Mouse (Mus musculus) MEL-GATA-1-ER (cell line): ENCODE data around the gene Uba52.

Experiments used
- DNase-seq: peaks from one replicate; pipeline ENCODE4 v3.0.0-alpha.2; 2012; ENCODE audit warnings: low read depth; ENCODE audit errors: extremely low read depth

Uba52 gene

DNA sequence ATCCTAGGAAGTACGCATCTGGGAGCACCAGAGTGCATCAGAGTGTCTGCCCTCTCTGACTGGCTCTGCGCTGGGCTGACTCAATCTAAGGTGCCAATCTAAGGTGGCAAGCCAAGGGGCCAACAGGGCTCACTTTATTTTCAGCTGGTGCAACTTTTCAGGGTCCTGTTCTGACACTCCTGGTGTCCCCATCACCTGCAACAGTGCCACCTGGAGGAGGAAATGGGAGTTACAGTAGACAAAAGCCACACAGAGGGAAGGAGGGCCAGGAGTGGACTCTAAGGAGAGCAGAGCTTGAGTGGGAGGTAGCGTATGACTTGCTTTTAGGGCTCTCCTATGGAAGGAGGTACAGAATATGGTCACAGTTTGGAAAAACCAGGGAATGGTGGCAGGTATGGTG lies 5.8 kb downstream of the Uba52 start:
- no peak for DNase-seq

DNA sequence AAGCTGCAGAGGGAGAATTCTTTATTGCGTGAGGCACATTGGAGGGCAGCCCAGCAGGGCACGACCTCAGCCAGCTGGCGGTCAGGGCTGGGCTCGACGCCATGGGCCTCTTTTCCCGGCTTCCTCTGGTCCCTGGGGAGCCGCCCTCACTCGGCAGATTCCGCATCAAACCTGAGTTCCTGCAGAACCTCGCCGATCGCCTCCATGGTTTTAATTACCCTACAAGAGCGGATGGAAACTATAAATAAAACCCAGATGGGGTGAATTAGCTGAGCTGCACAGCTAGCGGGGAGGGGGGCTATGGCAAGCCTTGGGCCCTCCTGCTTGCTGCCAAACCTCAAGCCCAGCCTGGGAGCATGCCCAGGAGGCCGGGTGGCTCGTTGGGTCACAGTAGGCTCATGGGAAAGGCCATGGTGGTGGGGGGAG lies 6.3 kb downstream of the Uba52 start:
- DNase-seq = no peak

DNA sequence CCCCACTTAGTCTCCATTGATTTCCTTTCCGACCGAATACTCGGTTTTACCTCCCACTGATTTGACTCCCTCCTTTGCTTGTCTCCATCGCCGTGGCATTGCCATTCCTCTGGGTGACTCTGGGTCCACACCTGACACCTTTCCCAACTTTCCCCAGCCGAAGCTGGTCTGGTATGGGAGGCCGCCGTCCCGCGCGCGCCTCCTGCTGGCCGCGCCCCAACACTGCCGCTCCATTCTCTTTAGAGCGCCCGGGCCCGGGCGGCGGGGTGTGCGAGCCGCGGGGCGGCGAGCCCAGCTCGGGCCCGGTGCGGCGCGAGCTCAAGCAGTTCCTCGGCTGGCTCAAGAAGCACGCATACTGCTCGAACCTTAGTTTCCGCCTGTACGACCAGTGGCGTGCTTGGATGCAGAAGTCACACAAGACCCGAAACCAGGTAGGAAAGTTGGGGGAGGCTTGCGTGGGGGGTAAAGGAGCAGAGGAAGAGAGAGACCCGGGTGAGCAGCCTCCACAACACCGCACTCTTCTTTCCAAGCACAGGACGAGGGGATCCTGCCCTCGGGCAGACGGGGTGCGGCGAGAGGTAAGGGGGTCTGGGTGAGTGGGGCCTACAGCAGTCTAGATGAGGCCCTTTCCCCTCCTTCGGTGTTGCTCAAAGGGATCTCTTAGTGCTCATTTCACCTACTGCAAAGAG lies 7.4 kb downstream of the Uba52 start:
- no peak for DNase-seq

DNA sequence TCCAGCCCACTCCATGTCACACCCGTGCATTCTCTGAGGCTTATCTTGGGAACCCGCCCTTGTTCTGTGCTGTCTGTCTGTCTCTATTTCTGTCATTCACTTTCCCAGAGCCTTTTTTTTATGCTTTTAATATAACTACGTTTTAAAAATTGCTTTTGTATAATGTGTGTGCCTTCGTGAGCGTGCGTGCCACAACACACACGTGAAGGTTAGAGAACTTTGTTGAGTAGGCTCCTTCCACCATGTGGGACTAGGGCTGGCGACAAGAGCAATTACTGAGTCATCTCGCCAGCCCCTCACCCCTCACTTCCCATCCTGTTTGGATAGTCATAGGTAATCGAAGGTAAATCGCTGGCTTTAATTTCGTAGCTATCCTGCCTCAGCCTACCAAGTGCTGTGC lies 8.1 kb downstream of the Uba52 start:
- DNase-seq = no peak

DNA sequence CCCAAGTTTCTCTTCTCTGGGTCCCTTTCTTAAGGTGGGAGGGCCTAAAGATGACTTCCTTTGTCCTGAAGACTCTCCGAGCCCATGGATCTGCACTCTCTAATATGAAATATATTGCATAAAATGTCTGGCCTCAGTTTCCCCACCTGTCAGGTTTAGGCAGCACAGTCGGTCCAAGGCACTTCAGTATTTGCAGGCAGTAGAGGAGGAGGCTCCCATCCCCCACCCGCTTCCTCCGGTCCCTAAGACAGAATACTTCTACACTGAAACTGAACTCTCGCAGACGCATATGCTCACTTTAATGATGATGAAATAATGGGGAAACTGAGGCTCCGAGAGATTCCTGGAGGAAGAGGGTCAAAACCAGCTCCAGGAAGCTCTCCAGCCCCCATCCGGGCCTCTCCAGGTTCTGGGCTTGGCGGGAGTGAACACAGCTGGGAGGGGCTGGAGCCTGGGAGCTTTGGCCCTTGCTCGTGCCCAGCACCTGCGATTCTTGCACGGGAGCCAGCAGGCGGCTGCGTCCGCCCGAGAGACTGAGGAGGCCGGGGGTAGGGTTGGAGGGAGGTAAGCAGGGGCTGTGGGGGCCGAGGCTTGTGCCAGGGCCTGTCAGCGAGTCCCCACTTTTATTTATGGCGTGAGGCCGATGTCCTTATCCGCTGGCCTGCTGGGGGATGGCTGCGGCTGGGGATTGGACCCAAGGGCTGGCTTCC lies 8.6 kb downstream of the Uba52 start:
- DNase-seq = no peak

DNA sequence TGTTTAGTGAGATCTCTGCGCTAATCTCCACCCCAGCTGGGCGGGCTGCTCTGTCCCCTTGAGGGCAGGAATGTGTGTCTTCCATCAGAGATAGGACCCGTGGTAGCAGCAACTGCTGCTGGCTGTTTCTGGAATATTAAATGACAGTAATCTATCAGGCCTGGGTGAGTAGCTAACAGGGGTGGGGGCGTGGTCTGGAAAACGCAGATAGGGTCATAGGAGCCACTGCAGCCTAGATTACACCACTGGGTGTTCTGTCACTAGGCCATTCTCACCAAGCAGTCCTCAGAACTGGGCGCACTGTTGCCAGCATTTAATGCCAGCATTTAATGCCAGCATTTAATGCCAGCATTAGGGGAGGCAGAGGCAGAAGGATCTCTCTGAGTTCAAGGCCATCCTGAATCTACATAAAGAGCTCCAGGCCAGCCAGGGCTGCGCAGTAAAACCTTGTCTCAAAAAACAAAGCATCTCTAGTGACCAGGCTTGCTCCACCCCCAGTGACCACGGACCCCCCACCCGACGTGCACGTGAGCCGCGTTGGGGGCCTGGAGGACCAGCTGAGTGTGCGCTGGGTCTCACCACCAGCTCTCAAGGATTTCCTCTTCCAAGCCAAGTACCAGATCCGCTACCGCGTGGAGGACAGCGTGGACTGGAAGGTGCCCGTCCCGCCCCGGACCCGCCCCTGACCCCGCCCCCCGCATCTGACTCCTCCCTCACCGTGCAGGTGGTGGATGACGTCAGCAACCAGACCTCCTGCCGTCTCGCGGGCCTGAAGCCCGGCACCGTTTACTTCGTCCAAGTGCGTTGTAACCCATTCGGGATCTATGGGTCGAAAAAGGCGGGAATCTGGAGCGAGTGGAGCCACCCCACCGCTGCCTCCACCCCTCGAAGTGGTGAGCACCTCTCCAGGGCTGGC lies 10.0 kb downstream of the Uba52 start:
- DNase-seq = no peak

DNA sequence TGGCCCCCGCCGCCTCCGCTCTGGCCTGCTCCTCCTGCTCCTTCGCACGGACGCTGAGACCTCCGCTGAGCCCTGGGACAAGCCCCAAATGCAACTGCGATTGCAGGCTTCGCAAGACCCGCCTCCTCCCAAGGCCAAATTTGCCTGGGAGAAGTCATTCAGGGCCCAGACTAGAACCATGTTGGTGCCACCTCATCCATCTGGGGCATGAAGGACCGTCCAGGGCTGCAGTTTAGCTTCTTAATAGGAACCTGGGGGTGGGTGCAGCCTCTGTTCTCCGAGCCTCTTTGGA lies 14.9 kb downstream of the Uba52 start:
- no peak for DNase-seq

DNA sequence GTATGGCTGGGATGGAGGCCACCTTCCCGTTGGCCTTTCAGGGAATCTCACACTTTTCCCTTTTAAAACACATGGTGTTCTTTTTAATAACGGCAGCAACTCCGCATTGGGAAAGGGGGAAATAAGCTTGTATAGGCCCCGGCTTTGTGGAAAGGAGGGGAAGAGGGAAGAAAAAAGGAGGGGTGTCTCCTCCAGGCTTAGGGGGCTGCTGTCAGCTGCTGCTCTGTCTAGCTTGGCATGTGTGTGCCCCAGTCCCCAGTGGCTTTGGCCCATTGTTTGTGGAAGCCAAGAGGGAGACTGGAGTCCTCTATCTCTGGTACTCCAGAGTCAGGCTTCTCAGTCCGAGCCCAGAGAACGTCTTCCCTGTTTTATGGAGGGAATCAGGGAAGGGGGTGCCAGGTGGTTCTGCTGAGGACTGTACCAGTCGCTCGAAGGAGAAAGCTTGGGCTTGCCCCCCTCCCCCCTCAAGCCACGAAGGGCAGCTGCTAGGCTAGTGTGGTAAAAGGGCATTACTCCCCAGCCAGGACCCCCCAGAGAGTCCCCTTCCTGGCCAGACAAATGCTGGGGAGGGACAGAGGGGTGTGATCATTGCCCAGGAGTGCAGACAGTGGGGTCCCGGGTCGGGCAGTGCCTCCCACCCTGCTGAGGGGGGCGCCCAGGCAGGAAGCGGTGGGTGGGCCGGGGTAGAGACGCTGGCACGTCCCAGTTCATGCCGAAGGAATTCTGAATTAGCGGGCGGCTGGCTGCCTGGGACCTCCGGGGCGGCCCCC lies 15.4 kb downstream of the Uba52 start:
- DNase-seq = no peak

DNA sequence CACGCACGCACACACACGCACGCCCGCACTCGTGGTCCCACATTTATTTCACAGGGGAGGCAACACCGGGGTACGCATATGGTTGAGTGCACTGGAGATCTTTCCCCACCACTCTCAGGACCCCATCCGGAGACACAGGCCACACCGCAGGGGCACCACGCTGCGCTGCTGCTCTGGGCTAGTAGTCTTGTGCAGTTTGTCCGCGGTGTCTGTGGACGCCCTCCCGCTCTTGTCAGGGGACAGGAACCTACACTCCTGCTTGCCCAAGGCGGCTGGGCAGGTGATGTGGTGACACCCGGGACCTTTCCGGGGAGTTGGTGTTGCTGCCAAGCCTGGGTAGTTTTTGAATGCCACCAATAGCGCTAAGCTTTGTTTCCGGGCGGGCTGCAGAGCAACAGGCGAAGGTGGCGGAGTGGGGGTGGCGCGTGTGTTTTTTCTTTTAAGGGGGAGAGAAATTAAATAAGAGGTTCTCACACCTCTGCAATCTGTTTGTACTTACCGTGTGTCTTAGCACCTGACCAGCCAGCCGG lies 16.1 kb downstream of the Uba52 start:
- DNase-seq = no peak

DNA sequence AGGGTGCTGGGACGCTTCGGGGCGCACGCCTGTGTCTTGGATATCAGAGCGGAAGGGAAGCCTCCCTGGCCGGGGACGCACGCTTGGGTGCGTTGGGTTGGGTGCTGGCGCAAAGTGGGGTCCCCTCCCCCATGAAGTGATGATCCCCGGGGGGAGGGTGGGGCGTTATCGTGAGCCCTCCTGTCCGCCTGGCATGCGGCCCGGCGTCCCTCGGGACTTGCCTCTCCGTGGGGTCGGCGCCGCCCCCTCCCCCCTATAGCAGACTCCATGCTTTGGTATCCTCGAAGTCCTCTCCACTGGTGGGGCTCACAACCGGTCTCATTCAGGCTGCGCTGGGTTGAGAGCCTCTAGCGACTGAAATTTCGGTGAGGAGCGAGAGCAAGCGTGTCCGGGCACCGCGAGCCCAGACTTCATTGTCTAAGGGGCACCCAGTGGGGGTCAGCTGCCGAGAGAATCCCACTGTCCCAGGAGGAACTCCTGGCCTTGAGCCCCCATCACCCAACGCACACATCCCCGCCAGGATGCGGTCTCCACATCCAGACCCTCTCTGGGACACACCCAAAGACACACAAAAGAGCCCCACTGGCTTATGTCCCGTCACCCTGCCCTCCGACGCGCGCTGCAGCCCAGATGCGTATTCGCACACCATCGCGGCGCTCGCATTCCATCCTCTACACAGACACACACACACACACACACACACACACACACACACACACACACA lies 16.7 kb downstream of the Uba52 start:
- DNase-seq = no peak

DNA sequence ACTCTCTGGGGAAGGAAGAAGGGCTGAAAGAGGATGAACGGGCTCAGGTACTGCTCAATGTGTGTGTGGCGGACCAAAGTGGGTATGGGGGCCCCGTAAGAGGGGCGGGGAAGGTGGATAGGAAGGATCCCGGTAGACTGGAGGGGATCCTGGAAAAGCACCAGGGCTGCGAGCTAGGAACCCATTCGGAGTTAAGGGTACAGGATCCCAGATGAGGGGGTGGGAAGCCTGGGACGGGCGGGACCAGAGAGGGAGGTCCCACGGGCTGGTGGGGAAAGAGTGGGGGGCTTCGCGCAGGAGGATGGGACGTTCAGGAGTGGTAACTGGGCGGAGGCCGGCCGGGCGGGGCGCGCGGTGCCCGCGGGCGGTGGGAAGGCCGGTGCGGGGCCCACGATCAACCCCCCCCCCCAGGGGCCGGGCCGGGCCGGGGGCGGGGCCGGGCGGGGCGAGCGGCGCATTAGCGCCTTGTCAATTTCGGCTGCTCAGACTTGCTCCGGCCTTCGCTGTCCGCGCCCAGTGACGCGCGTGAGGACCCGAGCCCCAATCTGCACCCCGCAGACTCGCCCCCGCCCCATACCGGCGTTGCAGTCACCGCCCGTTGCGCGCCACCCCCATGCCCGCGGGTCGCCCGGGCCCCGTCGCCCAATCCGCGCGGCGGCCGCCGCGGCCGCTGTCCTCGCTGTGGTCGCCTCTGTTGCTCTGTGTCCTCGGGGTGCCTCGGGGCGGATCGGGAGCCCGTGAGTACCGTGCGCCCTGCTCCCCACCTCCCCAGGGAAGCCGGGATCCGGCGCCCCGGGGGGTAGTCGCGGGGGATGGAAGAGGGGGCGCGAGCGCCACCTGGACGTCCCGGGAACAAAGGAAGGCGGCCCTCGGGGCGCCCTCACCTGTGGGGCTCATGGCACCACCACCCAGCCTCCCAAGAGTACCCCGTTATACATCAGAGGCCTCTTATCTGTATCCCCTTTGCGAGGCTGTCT lies 17.6 kb downstream of the Uba52 start, which contains the start of gene Crlf1:
TSS of gene Crlf1 (plus strand) at position 495 of the 977 bp plus-strand sequence.
- DNase-seq = no peak

DNA sequence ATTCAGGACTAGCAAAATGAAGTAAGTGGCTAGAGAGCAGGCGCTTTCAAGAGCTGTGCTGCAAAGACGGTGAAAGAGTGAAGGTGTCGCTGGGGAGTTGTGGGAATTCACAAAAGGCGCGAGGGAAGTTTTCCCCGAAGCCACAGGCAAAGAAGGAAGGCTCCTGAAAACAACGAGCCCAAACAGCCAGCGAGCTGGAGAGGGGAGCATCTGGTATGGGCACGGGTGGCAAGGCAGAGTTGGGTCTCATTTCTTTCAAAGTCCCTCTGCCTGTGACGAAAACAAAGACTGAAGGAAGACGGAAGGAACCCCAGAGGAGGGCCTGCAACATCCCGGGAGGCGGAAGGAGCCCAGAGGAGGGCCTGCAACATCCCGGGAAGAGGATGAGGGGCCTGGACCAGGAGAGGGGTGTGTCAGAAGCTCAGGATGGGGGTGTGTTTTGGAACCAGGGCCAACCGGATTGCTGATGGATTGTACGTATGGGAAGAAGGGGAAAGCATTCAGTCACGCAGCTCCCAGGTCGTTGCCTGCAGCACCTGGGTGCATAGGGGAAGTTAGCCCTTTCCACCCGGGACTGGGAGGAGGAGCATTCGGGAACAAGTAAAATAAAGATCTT lies 19.6 kb downstream of the Uba52 start:
- DNase-seq = no peak

DNA sequence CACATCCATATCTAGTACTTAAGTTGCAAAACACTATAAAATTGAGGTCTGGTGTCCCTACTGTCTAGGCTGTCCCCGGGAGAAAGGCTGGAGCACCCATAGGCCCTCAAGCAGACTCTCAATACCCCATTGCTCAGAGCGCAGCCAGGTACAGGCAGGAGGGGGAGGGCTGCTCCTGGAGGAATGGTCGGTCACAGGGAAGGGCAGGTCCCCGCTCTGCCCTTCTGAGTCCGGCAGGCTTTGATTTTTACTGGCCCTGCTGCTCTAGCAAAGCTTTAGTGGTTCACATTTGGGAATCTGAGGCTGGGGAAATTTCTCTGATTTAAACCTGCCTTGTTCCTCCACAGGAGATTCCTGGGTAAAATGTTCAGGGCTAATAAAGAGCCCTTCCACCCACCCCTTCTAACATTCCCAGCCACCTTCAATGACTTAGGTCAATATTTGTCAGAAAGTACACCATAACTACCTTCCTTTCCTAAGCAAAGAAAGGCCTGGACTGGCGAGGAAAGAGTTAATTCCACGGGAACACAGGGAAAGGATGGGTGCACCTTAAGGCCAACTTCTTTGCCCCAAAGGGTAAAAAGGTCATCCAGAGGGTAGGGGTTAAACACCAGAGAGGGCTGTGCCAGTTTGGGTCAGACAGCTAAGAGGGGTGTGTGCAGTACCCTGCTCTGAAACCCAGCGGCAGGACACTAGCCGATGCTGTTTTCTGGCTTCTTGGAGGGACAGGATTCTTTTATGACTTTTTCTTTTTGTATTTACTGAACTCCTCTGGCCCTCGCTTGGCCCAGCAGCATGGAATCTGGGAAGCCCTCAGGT lies 20.3 kb downstream of the Uba52 start:
- no peak for DNase-seq

DNA sequence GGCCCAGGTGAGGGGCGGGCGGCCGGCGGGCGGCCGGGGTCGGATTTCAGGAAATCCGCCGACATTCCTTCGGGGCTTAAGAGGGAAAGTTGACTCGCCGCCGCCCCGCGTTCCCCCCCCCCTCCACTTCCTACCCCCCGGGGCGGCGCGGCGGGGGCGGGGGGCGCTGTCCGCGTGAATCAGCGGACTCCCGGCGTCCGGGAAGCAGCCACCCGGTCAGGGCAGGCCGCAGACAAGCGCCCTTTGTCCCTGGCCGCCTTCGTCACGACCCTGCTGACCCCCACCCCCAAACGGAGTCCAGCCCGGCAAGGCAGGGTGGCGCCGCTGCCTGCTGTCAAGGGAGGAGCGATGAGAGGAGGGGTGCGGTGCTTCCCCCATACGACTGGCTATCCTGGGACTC lies 21.0 kb downstream of the Uba52 start:
- no peak for DNase-seq

DNA sequence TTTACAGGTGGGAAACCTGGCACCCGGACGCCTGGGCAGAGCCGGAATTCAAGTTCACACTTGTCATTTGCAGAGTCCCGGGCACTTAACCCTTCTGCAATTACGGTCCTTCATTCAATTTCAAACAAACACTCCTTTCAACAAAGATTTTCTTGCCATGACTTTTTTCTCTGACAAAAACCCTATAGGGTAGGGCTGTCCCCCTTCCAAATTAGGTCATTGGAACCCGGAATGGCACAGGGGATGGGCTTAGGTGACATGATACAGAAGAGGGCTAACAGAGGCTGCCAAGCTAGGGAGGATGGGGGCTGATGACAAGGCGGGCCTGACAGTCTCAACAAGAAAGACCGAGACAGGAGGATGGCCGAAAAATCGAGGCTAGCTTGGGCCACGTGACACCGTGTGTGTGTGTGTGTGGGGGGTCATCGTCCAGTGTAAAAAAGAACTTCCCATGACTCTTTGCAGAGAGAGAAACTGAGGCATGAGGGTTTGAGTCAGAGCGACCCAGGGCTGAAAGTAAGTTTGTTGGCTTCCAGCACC lies 21.6 kb downstream of the Uba52 start:
- no peak for DNase-seq

DNA sequence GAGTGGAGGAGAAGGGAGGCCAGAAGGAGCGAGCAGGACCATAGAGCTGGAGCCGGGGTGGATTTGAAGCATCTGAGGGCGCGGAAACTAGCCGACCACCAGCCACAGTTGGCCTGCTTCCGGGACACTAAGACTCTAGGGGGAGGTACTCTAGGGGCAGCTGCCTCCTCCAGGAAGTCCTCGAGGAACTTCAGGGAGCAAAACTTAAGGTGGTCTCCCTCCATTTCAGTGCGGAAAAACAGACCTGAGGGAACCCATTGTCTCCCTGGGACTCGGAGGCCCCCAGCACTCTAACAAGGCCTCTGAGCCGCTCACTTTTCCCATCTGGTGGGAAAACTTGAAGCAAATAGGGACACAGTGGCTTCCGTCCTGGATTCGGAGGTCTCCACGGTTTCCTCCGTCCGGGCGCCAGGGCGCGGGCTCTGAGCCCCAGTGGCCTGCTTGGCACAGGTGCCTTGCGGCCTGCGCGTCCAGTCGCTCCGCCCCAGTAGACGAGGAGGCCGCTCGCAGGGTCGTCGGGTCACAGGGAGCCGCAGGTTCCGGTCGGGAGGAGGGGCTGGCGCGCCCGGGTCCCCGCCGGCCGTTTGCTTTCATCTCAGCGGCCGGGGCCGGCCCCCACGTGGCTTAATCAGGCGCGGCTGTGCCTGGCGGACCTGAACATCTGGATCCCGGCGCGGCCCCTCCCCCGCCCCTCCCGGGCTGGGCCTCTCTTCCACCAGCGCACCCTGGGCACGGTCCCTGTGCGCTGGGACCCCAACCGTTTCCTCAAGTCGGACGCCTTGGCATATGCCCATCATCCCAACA lies 22.4 kb downstream of the Uba52 start:
- no peak for DNase-seq

DNA sequence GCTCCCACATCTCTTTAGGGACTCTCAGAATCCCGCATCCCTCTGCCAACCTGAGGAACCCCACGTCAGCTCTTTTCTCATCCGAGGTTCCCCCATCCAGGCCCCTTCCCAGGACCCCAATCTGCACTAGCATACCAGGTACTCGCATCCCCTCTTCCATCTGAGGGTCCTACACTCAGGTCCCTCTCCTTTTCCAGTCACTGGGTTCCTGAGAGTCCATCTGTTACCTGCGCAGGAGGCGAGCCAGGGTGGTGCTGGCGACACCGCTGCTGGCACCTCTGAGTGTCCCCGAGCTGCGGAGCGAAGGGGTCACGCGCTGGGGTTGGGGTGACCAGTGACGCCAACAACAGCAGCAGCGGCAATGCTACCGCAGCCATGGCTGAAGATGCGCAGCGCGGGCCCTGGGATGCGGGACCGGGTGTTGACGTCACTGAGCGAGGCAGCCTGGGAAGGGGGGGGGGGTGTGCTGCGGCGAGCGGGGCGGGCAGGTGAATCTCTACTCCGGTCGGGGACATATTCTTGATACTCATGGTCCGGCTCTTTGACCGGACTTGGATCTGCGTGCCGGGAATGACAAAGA lies 23.6 kb downstream of the Uba52 start, which contains the start of gene Tmem59l:
TSS of gene Tmem59l (minus strand) at position 418 of the 580 bp plus-strand sequence.
- no peak for DNase-seq
